Mouse (Mus musculus): Measurements from ENCODE around the gene Klhl23. TPM values are rescaled to one million over a fixed set of nuclear protein-coding genes. Genes with fewer than 3 reads are reported as not detected.

Gene Klhl23
- polyA plus RNA-seq, 1 experiment = 11.0 TPM

GRCm38 (mm10) chr2:69829680-69830079 is 7.9 kb downstream of the Klhl23 start:
- DNase-seq (ENCODE audit: low read depth) = no peak

GRCm38 (mm10) chr2:69830116-69830515 is 8.4 kb downstream of the Klhl23 start:
- DNase-seq (ENCODE audit: low read depth) = no peak

- DNase-seq (ENCODE audit: low read depth) = no peak
These were observed 15.7 kb downstream of the Klhl23 start for GRCm38 (mm10) chr2:69837244-69837967.

- no peak for DNase-seq (ENCODE audit: low read depth)
These were observed 16.3 kb downstream of the Klhl23 start for GRCm38 (mm10) chr2:69837996-69838395.

- no peak for DNase-seq (ENCODE audit: low read depth)
These were observed 17.0 kb downstream of the Klhl23 start for GRCm38 (mm10) chr2:69838707-69839106.

GRCm38 (mm10) chr2:69840261-69840660 is 18.5 kb downstream of the Klhl23 start:
- DNase-seq (ENCODE audit: low read depth) = no peak

- no peak for DNase-seq (ENCODE audit: low read depth)
These were observed 27.5 kb downstream of the Klhl23 start for GRCm38 (mm10) chr2:69849215-69849614.

GRCm38 (mm10) chr2:69851427-69852058 is 29.8 kb downstream of the Klhl23 start:
- DNase-seq (ENCODE audit: low read depth) = no peak

GRCm38 (mm10) chr2:69856392-69856791 is 34.6 kb downstream of the Klhl23 start:
- no peak for DNase-seq (ENCODE audit: low read depth)

GRCm38 (mm10) chr2:69857882-69858281 is 36.1 kb downstream of the Klhl23 start:
- no peak for DNase-seq (ENCODE audit: low read depth)

GRCm38 (mm10) chr2:69860972-69861452 is 39.3 kb downstream of the Klhl23 start:
- no peak for DNase-seq (ENCODE audit: low read depth)

- DNase-seq (ENCODE audit: low read depth) = no peak
These were observed 39.8 kb downstream of the Klhl23 start, which contains the start of gene Ssb for GRCm38 (mm10) chr2:69861485-69862091. Ssb (plus strand) TSS chr2:69861562.

- DNase-seq (ENCODE audit: low read depth) = no peak
These were observed 40.4 kb downstream of the Klhl23 start for GRCm38 (mm10) chr2:69862117-69862657.

GRCm38 (mm10) chr2:69883990-69884391 is 62.2 kb downstream of the Klhl23 start:
- DNase-seq (ENCODE audit: low read depth) = no peak

- DNase-seq (ENCODE audit: low read depth) = no peak
These were observed 62.8 kb downstream of the Klhl23 start for GRCm38 (mm10) chr2:69884581-69884980.

GRCm38 (mm10) chr2:69885050-69885449 is 63.3 kb downstream of the Klhl23 start:
- DNase-seq (ENCODE audit: low read depth) = no peak

- no peak for DNase-seq (ENCODE audit: low read depth)
These were observed 63.9 kb downstream of the Klhl23 start, which contains the start of gene Mettl5 for GRCm38 (mm10) chr2:69885451-69886305. Mettl5 (minus strand) TSS chr2:69885615.

Data from gonadal fat pad, adult 2 months (tissue).